Mouse (Mus musculus) C2C12 (cell line): ENCODE data around the gene Efna2. TPM values are rescaled to one million over a fixed set of nuclear protein-coding genes. Genes with fewer than 3 reads are reported as not detected.
A peak's percentile ranks its signal among the peaks of the same experiment; 100 is the strongest.
"Not testable (repeated sequence)": the region's sequence is repeated elsewhere in the genome, so short reads cannot be mapped to it uniquely, and the experiment has no call there.

Experiments
- H3K27me3 ChIP-seq: one replicate; pipeline ENCODE4 v1.6.1; 2011; ENCODE audit not compliant: control insufficient read depth, insufficient read depth, insufficient read length
- H3K36me3 ChIP-seq: one replicate; pipeline ENCODE4 v1.6.1; 2011; ENCODE audit not compliant: control insufficient read depth, insufficient read depth
- H3K4me3 ChIP-seq: one replicate; pipeline ENCODE4 v1.5.1; 2011; ENCODE audit warnings: mild to moderate bottlenecking, control low read depth; ENCODE audit not compliant: poor library complexity, insufficient read depth, severe bottlenecking
- H3K79me2 ChIP-seq: one replicate; pipeline ENCODE4 v1.6.1; 2011; ENCODE audit not compliant: control insufficient read depth, insufficient read depth
- H3K79me3 ChIP-seq: one replicate; pipeline ENCODE4 v1.6.1; 2011; ENCODE audit warnings: low read depth, control low read depth
- H3ac ChIP-seq: one replicate; pipeline ENCODE3; 2011; ENCODE audit warnings: low read depth; ENCODE audit not compliant: control insufficient read depth, insufficient read length
- CEBPB ChIP-seq: IDR thresholded peaks from one replicate; pipeline ENCODE4 v1.6.1; 2011; ENCODE audit warnings: low read depth, mild to moderate bottlenecking, control low read depth, moderate library complexity
- CTCF ChIP-seq: IDR thresholded peaks from one replicate; pipeline ENCODE4 v1.5.1; 2011; ENCODE audit not compliant: control insufficient read depth, insufficient read depth, insufficient read length
- FOSL1 ChIP-seq: IDR thresholded peaks from one replicate; pipeline ENCODE4 v1.8.0; 2011; ENCODE audit warnings: mild to moderate bottlenecking, low read length; ENCODE audit not compliant: poor library complexity, insufficient read depth, severe bottlenecking
- MAX ChIP-seq: IDR thresholded peaks from one replicate; pipeline ENCODE4 v1.6.1; 2011; ENCODE audit warnings: mild to moderate bottlenecking, control low read depth
- MYOD1 ChIP-seq: IDR thresholded peaks from one replicate; pipeline ENCODE4 v1.6.1; 2011; ENCODE audit warnings: low read depth; ENCODE audit not compliant: control insufficient read depth, insufficient read length
- MYOG ChIP-seq: IDR thresholded peaks from one replicate; pipeline ENCODE4 v1.6.1; 2011; ENCODE audit not compliant: control insufficient read depth, insufficient read length; ENCODE audit errors: extremely low read depth
- USF1 ChIP-seq: IDR thresholded peaks from one replicate; pipeline ENCODE4 v1.6.1; 2011; ENCODE audit warnings: low read depth, mild to moderate bottlenecking, control low read depth, moderate library complexity
- polyA plus RNA-seq: library from polyadenylated mRNA; unstranded; fragments of >200 nt; fragmentation: generic; extraction: Trizol; gene quantifications from one replicate; pipeline ENCODE4 v1.2.1, GENCODE M21; 2012; ENCODE audit warnings: missing spikeins

Gene Efna2
- polyA plus RNA-seq, 1 experiment: 3.2 TPM

GRCm38 (mm10) chr10:80220676-80221075 lies 41.4 kb downstream of the Efna2 start:
- Histone ChIP-seq H3K27me3 (peaks cover 3% of the 10 kb centered on the region), H3K4me3 (no peak overlapping the region)
- no peak for TF ChIP-seq CEBPB
- TF ChIP-seq MYOG: no peak
- TF ChIP-seq USF1: no peak

GRCm38 (mm10) chr10:80223137-80223536 lies 43.9 kb downstream of the Efna2 start:
- H3K36me3 ChIP-seq, H3ac ChIP-seq, H3K4me3 ChIP-seq, H3K27me3 ChIP-seq: not testable (repeated sequence)
- Histone ChIP-seq H3K79me3 (peaks cover 13% of the 10 kb centered on the region), H3K79me2 (peaks cover 16% of the 10 kb centered on the region)

More at GRCm38 (mm10) chr10:80220676-80221075, 41.4 kb downstream of the Efna2 start:
- no peak overlapping the region for H3ac ChIP-seq
- H3K36me3 ChIP-seq: no peaks in the 10 kb centered on the region
- H3K79me2 ChIP-seq: no peaks in the 10 kb centered on the region
- H3K79me3 ChIP-seq: no peaks in the 10 kb centered on the region

GRCm38 (mm10) chr10:80226071-80226415 lies 46.8 kb downstream of the Efna2 start:
- peaks cover 27% of the 10 kb centered on the region for H3K36me3 ChIP-seq
- no peaks in the 10 kb centered on the region for H3K27me3 ChIP-seq
- TF ChIP-seq MAX (peak; percentile 22), CTCF (no peak)
- peaks cover 44% of the 10 kb centered on the region for H3K79me2 ChIP-seq
- H3K79me3 ChIP-seq: peaks cover 21% of the 10 kb centered on the region
- peak overlapping the region; percentile 31 for H3ac ChIP-seq
- H3K4me3 ChIP-seq: no peak overlapping the region

- Histone ChIP-seq H3K4me3 (peak within 1 kb of the TSS; percentile 95), H3K79me2 (peaks cover 49% of the 10 kb centered on the region), H3K36me3 (peaks cover 32% of the 10 kb centered on the region), H3K79me3 (peaks cover 24% of the 10 kb centered on the region), H3K27me3 (no peaks in the 10 kb centered on the region), H3ac (peak within 1 kb of the TSS; percentile 96)
- TF ChIP-seq MYOD1 (no peak), FOSL1 (no peak), MYOG (no peak), CTCF (peak; percentile 7), CEBPB (no peak), USF1 (no peak), MAX (no peak)
Measured at GRCm38 (mm10) chr10:80226416-80227165, 47.3 kb downstream of the Efna2 start, which contains the start of gene Mum1. TSS of gene Mum1 (plus strand) at chr10:80226434.

GRCm38 (mm10) chr10:80227166-80227539 lies 47.9 kb downstream of the Efna2 start:
- Histone ChIP-seq H3K27me3 (no peaks in the 10 kb centered on the region), H3K36me3 (peaks cover 37% of the 10 kb centered on the region)
- TF ChIP-seq MAX (no peak), USF1 (no peak), FOSL1 (no peak), CEBPB (no peak), MYOD1 (no peak), MYOG (no peak), CTCF (no peak)

GRCm38 (mm10) chr10:80227877-80228775 lies 48.8 kb downstream of the Efna2 start:
- Histone ChIP-seq H3K79me3 (peaks cover 32% of the 10 kb centered on the region), H3K36me3 (peaks cover 47% of the 10 kb centered on the region)
- TF ChIP-seq FOSL1 (no peak), MYOD1 (peak; percentile 81), MAX (no peak)

More at GRCm38 (mm10) chr10:80227166-80227539, 47.9 kb downstream of the Efna2 start:
- Histone ChIP-seq H3K79me3 (peaks cover 28% of the 10 kb centered on the region), H3K79me2 (peaks cover 55% of the 10 kb centered on the region), H3K4me3 (peak overlapping the region; percentile 95), H3ac (peak overlapping the region; percentile 96)

More at GRCm38 (mm10) chr10:80227877-80228775, 48.8 kb downstream of the Efna2 start:
- Histone ChIP-seq H3K4me3 (no peak overlapping the region), H3ac (peak overlapping the region; percentile 96), H3K27me3 (no peaks in the 10 kb centered on the region), H3K79me2 (peaks cover 64% of the 10 kb centered on the region)
